Mouse (Mus musculus): ENCODE measurements around the gene Upk3bl.

DNA sequence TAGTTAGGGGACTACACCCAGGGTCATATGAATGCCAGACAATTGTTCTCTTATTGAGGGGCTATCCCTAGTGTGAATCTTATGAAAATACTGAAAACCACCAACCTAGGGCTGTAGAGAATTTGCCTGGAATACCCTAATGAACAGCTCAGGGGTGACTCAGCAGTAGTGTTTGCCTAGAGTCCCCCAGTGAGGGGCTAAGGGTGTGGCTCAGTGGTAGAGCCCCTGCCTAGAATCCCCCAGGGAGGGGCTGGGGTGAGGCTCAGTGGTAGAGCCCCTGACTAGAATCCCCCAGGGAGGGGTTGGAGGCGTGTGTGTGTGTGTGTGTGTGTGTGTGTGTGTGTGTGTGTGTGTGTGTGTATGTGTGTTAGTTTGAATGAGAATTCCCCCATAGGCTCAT, 17.6 kb upstream of the Upk3bl start:
- no peak for TF ChIP-seq CTCF (conservative IDR thresholded peaks at IDR 0.05 in 1 of 2, IDR thresholded peaks at IDR 0.05 in 1 of 2; ENCODE audit: low read depth in 2 of 2, low read length in 2 of 2)
- no peak for TF ChIP-seq GABPA (IDR thresholded peaks at IDR 0.05; ENCODE audit: insufficient replicate concordance, low read depth, low read length)
- no peak for TF ChIP-seq NRF1 (IDR thresholded peaks at IDR 0.05; ENCODE audit: low read depth, low read length)
- no peak for TF ChIP-seq USF1 (IDR thresholded peaks at IDR 0.05; ENCODE audit: low read depth, low read length)
- no peak for TF ChIP-seq ZNF384 (IDR thresholded peaks at IDR 0.05; ENCODE audit: low read depth, low read length)
- no peak for TF ChIP-seq CHD1 (IDR thresholded peaks at IDR 0.05; ENCODE audit: low read depth, low read length)
- TF ChIP-seq TCF12 (IDR thresholded peaks at IDR 0.05; ENCODE audit: low read depth, low read length), result no peak
- no peak for TF ChIP-seq USF2 (conservative IDR thresholded peaks at IDR 0.05; ENCODE audit: low read depth, low read length)
- TF ChIP-seq POLR2A (IDR thresholded peaks at IDR 0.05; ENCODE audit: low read depth, low read length), result no peak
- no peak for TF ChIP-seq EP300 (IDR thresholded peaks at IDR 0.05; ENCODE audit: low read length)
- TF ChIP-seq TBP (conservative IDR thresholded peaks at IDR 0.05; ENCODE audit: low read depth, low read length), result no peak
- TF ChIP-seq PAX5 (IDR thresholded peaks at IDR 0.05; ENCODE audit: low read length), result no peak
- TF ChIP-seq CHD2 (IDR thresholded peaks at IDR 0.05; ENCODE audit: low read length), result no peak
- TF ChIP-seq UBTF (IDR thresholded peaks at IDR 0.05; ENCODE audit: low read depth, low read length), result no peak

Data from CH12.LX (cell line).